Mouse (Mus musculus) liver, postnatal 0 days (tissue): ENCODE measurements around the gene Usp43.

Experiments used
- CTCF ChIP-seq: sonication (generic); IDR thresholded peaks from 2 replicates; pipeline ENCODE4 v1.5.1; 2016; ENCODE audit warnings: antibody characterized with exemption, low read depth
- EP300 ChIP-seq: IDR thresholded peaks from 2 replicates; pipeline ENCODE4 v1.6.1; 2016; ENCODE audit warnings: antibody characterized with exemption, low read depth, mild to moderate bottlenecking

- TF ChIP-seq CTCF (no peak), EP300 (no peak)
These were observed 10.9 kb downstream of the Usp43 start for GRCm38 (mm10) chr11:67911074-67911473.
